8 mouse cellular contexts compared by ENCODE assay signal in the genomic region with DNA sequence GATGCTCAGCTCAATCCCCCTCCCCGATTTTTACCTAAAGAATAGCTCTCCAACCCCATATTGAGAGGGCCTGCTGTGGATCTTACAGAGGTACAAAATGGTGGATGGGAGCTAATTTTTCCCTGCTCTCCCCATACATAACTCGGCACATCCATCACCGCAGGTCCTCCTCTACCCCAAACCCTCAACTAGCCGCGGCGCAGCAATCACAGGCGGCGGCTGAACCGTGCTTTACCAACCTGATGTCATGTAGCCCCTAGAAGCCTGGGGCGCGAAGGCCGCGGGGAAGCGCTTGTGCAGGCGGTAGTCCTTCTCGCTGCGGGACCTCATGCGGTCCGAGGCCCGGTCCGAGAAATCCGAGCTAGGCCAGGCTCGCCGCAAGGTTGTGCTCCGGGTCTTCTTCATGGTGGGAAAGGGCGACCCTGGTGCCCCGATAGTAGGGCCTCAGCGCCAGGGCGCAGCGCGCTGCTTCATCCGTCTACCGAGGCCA.
A peak's percentile ranks its signal among the peaks of the same experiment; 100 is the strongest.
DNase-seq lines count a peak whose midpoint lies in the region; ATAC-seq and TF ChIP-seq lines count a peak whose summit lies in the region.

No protein-coding gene starts in this region.

- no peak for TF ChIP-seq POLR2A in embryonic fibroblast, embryonic 13.5 days (IDR thresholded peaks at IDR 0.05; ENCODE audit: low read depth, low read length)

- intact Hi-C loops in heart, postnatal 36 days (cut with DNase I), result loop anchor here (5.0 kb wide), 2 partner anchors 65 to 80 kb away; no protein-coding TSS in a partner anchor
- intact Hi-C loops in left cerebral cortex, postnatal 4 days (cut with DNase I), result loop anchor here (5.0 to 10.0 kb wide), 2 partner anchors 60 to 263 kb away; no protein-coding TSS in a partner anchor

- no peaks in the 10 kb centered on the region for H3K27me3 ChIP-seq in midbrain, embryonic 16.5 days (ENCODE audit: control insufficient read depth, insufficient read depth, low read depth, low read length)

- no peak for TF ChIP-seq CTCF in embryonic fibroblast, embryonic 13.5 days (IDR thresholded peaks at IDR 0.05; ENCODE audit: borderline replicate concordance, insufficient read depth, low read length)

- peak overlapping the region; percentile 3; the same call in 1 of the 2 replicates for H3K27ac ChIP-seq in embryonic fibroblast, embryonic 13.5 days (ENCODE audit: insufficient read depth, low read length)
- peak overlapping the region; percentile 99 for H3K27ac ChIP-seq in midbrain, embryonic 16.5 days (ENCODE audit: low read length)

- ATAC-seq in midbrain, embryonic 16.5 days, result peak; percentile 18

- WGBS in midbrain, embryonic 16.5 days, result under 1% methylated on average over 33 of the region's 33 CpGs

- DNase-seq in heart, adult 18-20 months, result peak; percentile 14 to 41
- DNase-seq in heart, adult 9 months (ENCODE audit: low spot score in 2 of 2), result no peak
- DNase-seq in adrenal gland, postnatal 36 days, result peak; percentile 49 to 56
- DNase-seq in heart, postnatal 36 days, result peak; percentile 24 to 44
- DNase-seq in left cerebral cortex, postnatal 4 days, result peak; percentile 56
- DNase-seq in adipocyte (ENCODE audit: low spot score), result no peak

- H3K36me3 ChIP-seq in midbrain, embryonic 16.5 days (ENCODE audit: control insufficient read depth, insufficient read depth, low read length), result no peaks in the 10 kb centered on the region

- no peaks in the 10 kb centered on the region for H3K9me3 ChIP-seq in midbrain, embryonic 16.5 days (replicated peaks; ENCODE audit: control insufficient read depth, low read length, poor library complexity, severe bottlenecking)

- peak overlapping the region; percentile 52 for H3K4me3 ChIP-seq in embryonic fibroblast, embryonic 13.5 days (ENCODE audit: insufficient read depth, low read length)
- peak overlapping the region; percentile 91 for H3K4me3 ChIP-seq in midbrain, embryonic 16.5 days (ENCODE audit: low read depth, low read length)

- peak overlapping the region; percentile 92 for H3K4me2 ChIP-seq in midbrain, embryonic 16.5 days (ENCODE audit: low read length)

- H3K9ac ChIP-seq in midbrain, embryonic 16.5 days (ENCODE audit: low read depth, low read length), result peak overlapping the region; percentile 100

- peaks cover 9% of the 10 kb centered on the region; the same call in 1 of the 2 replicates for H3K4me1 ChIP-seq in embryonic fibroblast, embryonic 13.5 days (ENCODE audit: control insufficient read depth, insufficient read depth, low read length)
- H3K4me1 ChIP-seq in midbrain, embryonic 16.5 days (ENCODE audit: control insufficient read depth, insufficient read depth, low read length), result peaks cover 38% of the 10 kb centered on the region

Comparison
In these comparisons a context has a peak if more than half of its experiments do, and no peak if none do; other contexts are left out.
1. DNase-seq: peak in heart, adult 18-20 months (2 of 2), adrenal gland, postnatal 36 days (2 of 2), heart, postnatal 36 days (2 of 2) and left cerebral cortex, postnatal 4 days (single experiment); none in heart, adult 9 months (0 of 2) and adipocyte (single experiment).